Mouse (Mus musculus) midbrain, embryonic 14.5 days (tissue): ENCODE measurements around the gene Fgfr2. TPM values are rescaled to one million over a fixed set of nuclear protein-coding genes. Genes with fewer than 3 reads are reported as not detected.

Source experiments
- ATAC-seq: fragments of 200-750 bp; cut with Nextera tagmentation; 2 replicates; pipeline ENCODE4 v1.8.0; 2017; ENCODE audit warnings: moderate number of reproducible peaks, moderate library complexity; ENCODE audit not compliant: low FRiP score, low TSS enrichment
- DNase-seq: peaks from one replicate; pipeline ENCODE4 v3.0.0-alpha.2; 2015
- H3K27ac ChIP-seq: fragments of 300-500 bp; sonication (generic); replicated peaks from 2 replicates; pipeline ENCODE4 v1.5.1; 2014; ENCODE audit warnings: mild to moderate bottlenecking, low read depth, low read length, moderate library complexity
- H3K27me3 ChIP-seq: fragments of 300-500 bp; sonication (generic); 2 replicates; pipeline ENCODE4 v1.6.1; 2014; ENCODE audit warnings: low read length, control low read depth, mixed read lengths; ENCODE audit not compliant: control insufficient read depth, insufficient read depth
- H3K36me3 ChIP-seq: fragments of 300-500 bp; sonication (generic); 2 replicates; pipeline ENCODE4 v1.6.1; 2014; ENCODE audit warnings: low read length, control low read depth; ENCODE audit not compliant: control insufficient read depth, insufficient read depth
- H3K4me1 ChIP-seq: fragments of 300-500 bp; sonication (generic); 2 replicates; pipeline ENCODE4 v1.6.1; 2014; ENCODE audit warnings: mild to moderate bottlenecking, antibody characterized with exemption, low read length, control low read depth; ENCODE audit not compliant: control insufficient read depth, insufficient read depth
- H3K4me2 ChIP-seq: fragments of 300-500 bp; sonication (generic); 2 replicates; pipeline ENCODE4 v1.6.1; 2014; ENCODE audit warnings: mild to moderate bottlenecking, low read length, moderate library complexity
- H3K4me3 ChIP-seq: fragments of 300-500 bp; sonication (generic); replicated peaks from 2 replicates; pipeline ENCODE4 v1.5.1; 2014; ENCODE audit warnings: low read depth, low read length
- H3K9ac ChIP-seq: fragments of 300-500 bp; sonication (generic); replicated peaks from 2 replicates; pipeline ENCODE4 v1.6.1; 2014; ENCODE audit warnings: mild to moderate bottlenecking, low read length, moderate library complexity
- H3K9me3 ChIP-seq: fragments of 300-500 bp; sonication (generic); 2 replicates; pipeline ENCODE4 v1.6.1; 2016; ENCODE audit warnings: low read length, control low read depth, mixed read lengths; ENCODE audit not compliant: control insufficient read depth
- WGBS: fragments of 180-500 bp; shearing (Covaris S2); extraction: QIAGEN DNeasy Blood & Tissue Kit; methylation state at CpG from one replicate; pipeline ENCODE4 v1.1.7; 2014; 5-methylcytosine and 5-hydroxymethylcytosine counted together
- polyA plus RNA-seq: library from polyadenylated mRNA; unstranded; fragments of >200 nt; fragmentation: Nextera tagmentation; extraction: Ambion mirVana; gene quantifications from 2 replicates; pipeline ENCODE4 v1.2.1, GENCODE M21; 2014

Gene Fgfr2
- polyA plus RNA-seq, 1 experiment from 2014 or later, result 28.1 TPM

DNA sequence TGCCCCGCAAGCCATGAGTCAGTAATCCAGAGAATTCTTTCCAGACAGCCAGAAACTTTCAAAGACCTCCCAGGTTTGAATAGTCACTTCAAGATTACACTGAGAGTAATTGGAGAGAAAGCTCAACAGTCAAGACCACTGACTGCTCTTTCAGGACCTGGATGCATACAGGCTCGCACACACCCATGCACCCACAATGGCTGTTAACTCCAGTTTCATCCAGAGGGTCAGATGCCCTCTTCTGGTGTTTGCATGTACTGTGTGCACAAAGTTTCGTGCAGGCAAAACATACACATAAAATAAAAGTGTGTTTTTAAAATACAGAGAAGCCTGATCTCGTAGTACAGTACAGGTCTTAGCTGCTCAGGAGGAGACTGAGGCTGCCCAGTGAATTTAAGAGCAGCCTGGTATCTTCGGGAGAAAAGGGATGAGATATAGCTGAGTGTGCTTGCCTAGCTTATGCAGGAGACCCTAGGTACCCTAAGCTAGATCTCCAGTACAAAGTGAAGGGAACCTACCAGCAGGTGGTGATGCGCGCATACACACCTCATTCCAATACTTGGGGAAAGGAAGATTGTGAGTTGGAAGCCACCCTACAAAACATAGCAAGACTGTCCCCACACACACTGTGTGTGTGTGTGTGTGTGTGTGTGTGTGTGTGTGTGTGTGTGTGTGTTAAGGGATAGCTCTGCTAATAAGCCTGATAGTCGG is 9.8 kb downstream of the Fgfr2 start:
- Histone ChIP-seq H3K4me3 (no peak overlapping the region), H3K27ac (no peak overlapping the region), H3K9ac (no peak overlapping the region), H3K4me2 (no peak overlapping the region), H3K4me1 (peaks cover 47% of the 10 kb centered on the region), H3K27me3 (no peaks in the 10 kb centered on the region), H3K36me3 (no peaks in the 10 kb centered on the region), H3K9me3 (no peaks in the 10 kb centered on the region)
- 72% methylated on average over 8 of the region's 8 CpGs for WGBS
- DNase-seq (peak; percentile 38), ATAC-seq (no peak)

DNA sequence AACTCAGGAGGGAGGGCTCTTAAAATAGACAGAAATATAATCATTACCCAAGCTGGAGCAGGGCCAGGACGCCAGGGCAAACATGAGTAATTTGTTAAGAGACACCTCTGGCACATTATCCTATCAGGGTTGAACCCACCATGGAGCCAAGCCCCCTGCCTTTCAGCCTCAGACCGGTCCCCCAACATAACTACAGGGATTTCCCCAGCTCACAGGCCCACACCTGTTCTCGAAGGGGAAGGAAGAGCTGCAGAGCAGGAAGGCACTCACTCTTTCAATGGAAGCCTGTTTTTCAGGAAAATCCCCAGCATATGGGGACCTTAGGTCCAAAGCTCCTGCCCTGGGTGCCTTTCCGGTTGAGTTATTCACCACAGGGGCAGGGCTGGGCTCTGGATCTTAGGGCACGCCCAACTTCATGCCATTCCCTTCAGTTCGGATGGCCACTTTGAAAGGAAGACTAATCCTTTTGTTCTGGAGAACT is 10.8 kb downstream of the Fgfr2 start:
- Histone ChIP-seq H3K9me3 (no peaks in the 10 kb centered on the region), H3K27ac (no peak overlapping the region), H3K36me3 (no peaks in the 10 kb centered on the region), H3K4me2 (no peak overlapping the region), H3K4me3 (no peak overlapping the region), H3K9ac (no peak overlapping the region), H3K27me3 (no peaks in the 10 kb centered on the region), H3K4me1 (peaks cover 40% of the 10 kb centered on the region)
- no peak for DNase-seq
- ATAC-seq, result no peak
- 7% methylated on average over 6 of the region's 6 CpGs for WGBS

DNA sequence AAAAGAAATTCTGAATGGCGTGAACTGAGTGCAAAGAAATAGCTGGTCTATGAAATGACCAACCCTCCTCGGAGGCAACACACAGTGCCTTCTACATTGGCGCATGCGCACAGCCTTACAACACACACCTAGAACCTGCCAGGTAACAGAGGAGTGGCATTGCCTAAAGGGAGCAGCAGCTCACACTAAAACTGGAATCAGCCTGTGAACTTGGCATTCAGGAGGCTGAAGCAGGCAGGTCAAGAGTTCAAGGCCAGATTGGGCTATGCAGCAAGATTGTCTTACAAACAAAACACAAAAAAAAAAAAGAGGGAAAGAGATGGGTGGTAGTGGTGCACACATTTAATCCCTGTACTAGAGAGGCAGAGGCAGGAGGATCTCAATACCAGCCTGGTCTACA is 13.7 kb downstream of the Fgfr2 start:
- H3K9me3 ChIP-seq, result no peaks in the 10 kb centered on the region
- H3K4me3 ChIP-seq, result no peak overlapping the region
- H3K36me3 ChIP-seq, result no peaks in the 10 kb centered on the region
- WGBS, result 96% methylated on average over 4 of the region's 4 CpGs
- ATAC-seq, result no peak
- no peak overlapping the region for H3K4me2 ChIP-seq
- peaks cover 13% of the 10 kb centered on the region for H3K4me1 ChIP-seq
- DNase-seq, result no peak
- no peak overlapping the region for H3K27ac ChIP-seq
- no peak overlapping the region for H3K9ac ChIP-seq
- H3K27me3 ChIP-seq, result no peaks in the 10 kb centered on the region

DNA sequence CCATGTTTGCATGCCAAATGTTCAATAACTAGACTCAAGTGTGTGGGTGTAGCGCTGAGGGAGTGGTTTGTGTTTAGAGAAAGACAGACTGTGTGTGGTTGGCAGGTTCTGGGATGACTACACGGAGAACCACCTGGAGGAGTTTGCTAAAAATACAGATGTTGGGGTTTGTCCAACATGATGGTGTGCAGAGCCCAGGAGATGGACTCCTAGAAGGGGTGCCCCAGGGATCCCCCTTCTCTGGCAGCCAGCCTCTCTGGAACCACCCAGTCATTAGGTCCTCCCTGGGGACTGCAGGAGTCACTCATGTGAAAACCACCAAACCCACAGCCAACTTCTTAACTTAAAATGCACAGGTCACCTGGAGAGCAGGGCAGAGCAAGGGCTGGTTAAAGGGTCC is 14.5 kb downstream of the Fgfr2 start:
- no peak overlapping the region for H3K9ac ChIP-seq
- no peaks in the 10 kb centered on the region for H3K36me3 ChIP-seq
- H3K9me3 ChIP-seq, result no peaks in the 10 kb centered on the region
- no peak overlapping the region for H3K27ac ChIP-seq
- no peak overlapping the region for H3K4me2 ChIP-seq
- H3K4me1 ChIP-seq, result peaks cover 11% of the 10 kb centered on the region; the same call in 1 of the 2 replicates
- 92% methylated on average over 2 of the region's 2 CpGs for WGBS
- no peaks in the 10 kb centered on the region for H3K27me3 ChIP-seq
- H3K4me3 ChIP-seq, result no peak overlapping the region
- DNase-seq (no peak), ATAC-seq (no peak)

DNA sequence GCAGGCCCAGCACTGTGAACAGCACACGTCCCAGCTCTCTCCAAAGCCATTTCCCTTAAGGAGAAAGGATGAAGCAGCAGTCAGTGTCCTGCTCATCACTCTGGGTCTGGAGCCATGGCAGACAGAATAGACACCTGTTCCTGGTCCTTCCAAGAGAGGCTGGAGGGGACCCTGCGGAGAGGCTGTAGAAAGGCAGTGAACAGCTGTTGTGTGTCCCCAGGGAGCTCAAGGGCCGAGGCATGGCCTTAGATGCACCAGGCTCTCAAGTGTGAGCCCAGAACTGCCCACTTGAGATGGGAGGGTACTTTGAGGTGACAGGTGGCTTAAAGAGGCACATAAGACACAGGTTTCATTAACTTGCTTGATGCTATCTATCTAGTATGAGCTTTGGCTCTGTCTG is 20.6 kb downstream of the Fgfr2 start:
- Histone ChIP-seq H3K9ac (no peak overlapping the region), H3K4me1 (peaks cover 12% of the 10 kb centered on the region; the same call in 1 of the 2 replicates), H3K27me3 (no peaks in the 10 kb centered on the region), H3K36me3 (0 out of 2 replicates have a peak, but pooled peaks cover 3% of the 10 kb centered on the region), H3K9me3 (no peaks in the 10 kb centered on the region), H3K4me2 (no peak overlapping the region), H3K4me3 (no peak overlapping the region), H3K27ac (no peak overlapping the region)
- 64% methylated on average over 3 of the region's 3 CpGs for WGBS
- no peak for ATAC-seq
- DNase-seq, result no peak

DNA sequence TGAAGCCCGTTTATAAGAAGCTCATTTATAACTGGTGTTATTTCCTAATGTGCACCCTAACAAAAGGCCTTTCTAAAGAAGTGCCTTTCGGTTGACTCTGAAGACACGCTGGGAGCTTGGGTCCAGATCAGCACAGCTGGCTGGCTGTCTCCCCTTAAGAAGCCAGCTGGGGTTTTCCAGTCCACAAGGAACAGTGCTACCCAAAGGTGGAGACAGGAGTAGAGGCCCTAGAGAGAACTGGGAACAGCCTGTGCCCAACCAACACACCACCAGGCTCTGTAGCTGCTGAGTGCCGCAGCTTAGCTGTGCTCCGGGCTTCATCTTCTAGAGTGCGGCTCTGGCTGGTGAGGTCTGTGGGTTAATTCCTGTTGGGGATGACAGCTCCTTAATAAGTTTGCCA is 22.1 kb downstream of the Fgfr2 start:
- no peak overlapping the region for H3K9ac ChIP-seq
- H3K36me3 ChIP-seq, result 0 out of 2 replicates have a peak, but pooled peaks cover 3% of the 10 kb centered on the region
- no peaks in the 10 kb centered on the region for H3K9me3 ChIP-seq
- H3K4me2 ChIP-seq, result no peak overlapping the region
- no peak overlapping the region for H3K4me3 ChIP-seq
- no peaks in the 10 kb centered on the region for H3K27me3 ChIP-seq
- WGBS, result 86% methylated on average over 6 of the region's 6 CpGs
- peaks cover 12% of the 10 kb centered on the region; the same call in 1 of the 2 replicates for H3K4me1 ChIP-seq
- DNase-seq (no peak), ATAC-seq (no peak)
- no peak overlapping the region for H3K27ac ChIP-seq

DNA sequence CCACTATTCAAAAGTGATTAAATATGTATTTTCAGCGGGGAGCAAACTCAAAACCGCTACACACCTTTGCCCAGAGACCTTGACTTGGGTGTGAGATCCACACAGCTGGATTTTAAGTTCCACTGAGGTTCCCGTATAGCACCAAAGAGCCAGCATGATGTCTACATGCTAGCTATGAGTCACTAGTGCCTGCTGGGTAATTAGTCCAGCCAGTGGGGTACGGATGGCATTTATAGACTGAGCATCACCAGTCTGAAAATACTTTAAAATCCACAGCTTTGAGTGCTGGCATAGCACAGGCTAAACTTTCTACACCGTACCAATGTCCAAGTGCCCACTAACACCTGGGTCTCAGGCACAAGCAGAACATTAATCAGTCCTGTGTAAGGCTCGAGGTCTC is 23.0 kb downstream of the Fgfr2 start:
- Histone ChIP-seq H3K4me1 (peaks cover 12% of the 10 kb centered on the region; the same call in 1 of the 2 replicates), H3K27ac (no peak overlapping the region)
- 69% methylated on average over 6 of the region's 6 CpGs for WGBS

DNA sequence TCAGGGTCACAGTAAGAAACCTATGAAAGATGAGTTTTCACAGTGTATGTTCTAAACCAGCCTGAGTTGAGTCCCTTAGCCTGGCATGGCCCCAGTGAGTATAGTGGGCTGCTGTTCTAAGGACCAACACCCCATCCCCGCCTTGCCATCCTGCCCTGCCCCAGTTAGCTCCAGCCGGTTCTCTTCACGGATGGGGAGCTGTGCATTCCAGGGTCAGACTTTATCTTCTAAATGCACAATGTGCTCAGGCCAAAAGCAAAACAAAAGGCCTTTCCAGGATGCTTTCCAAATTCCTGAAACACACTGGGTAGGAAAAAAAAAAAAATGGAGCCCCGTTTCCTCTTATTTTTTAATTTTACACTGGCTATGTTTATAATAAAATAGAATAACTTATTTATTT is 23.9 kb downstream of the Fgfr2 start:
- Histone ChIP-seq H3K9me3 (no peaks in the 10 kb centered on the region), H3K4me2 (no peak overlapping the region), H3K9ac (no peak overlapping the region), H3K27me3 (no peaks in the 10 kb centered on the region), H3K27ac (no peak overlapping the region), H3K4me1 (peaks cover 12% of the 10 kb centered on the region; the same call in 1 of the 2 replicates), H3K4me3 (no peak overlapping the region), H3K36me3 (0 out of 2 replicates have a peak, but pooled peaks cover 3% of the 10 kb centered on the region)
- no peak for DNase-seq
- WGBS, result 49% methylated on average over 4 of the region's 4 CpGs
- no peak for ATAC-seq

More for the DNA sequence above, 23.0 kb downstream of the Fgfr2 start:
- Histone ChIP-seq H3K9ac (no peak overlapping the region), H3K36me3 (0 out of 2 replicates have a peak, but pooled peaks cover 3% of the 10 kb centered on the region), H3K9me3 (no peaks in the 10 kb centered on the region), H3K4me3 (no peak overlapping the region), H3K4me2 (no peak overlapping the region), H3K27me3 (no peaks in the 10 kb centered on the region)
- ATAC-seq (no peak), DNase-seq (no peak)
